Mouse (Mus musculus) MEL (cell line): ENCODE data around the gene Tas2r143.
A peak's percentile ranks its signal among the peaks of the same experiment; 100 is the strongest.

Experiments used
- CHD2 ChIP-seq: IDR thresholded peaks from 2 replicates; pipeline ENCODE4 v1.6.1; 2011; ENCODE audit warnings: low read length, improper control_type of control experiment
- CTCF ChIP-seq, 3 experiments: IDR thresholded peaks in 2 of 3; conservative IDR thresholded peaks in 1 of 3; 2 replicates each; pipeline ENCODE4 v1.5.1; 2011 to 2012; ENCODE audit warnings: low read length in 3 of 3, low read depth in 2 of 3, mild to moderate bottlenecking in 2 of 3, improper control_type of control experiment in 1 of 3, inconsistent platforms in 1 of 3, mixed read lengths in 1 of 3, moderate library complexity in 1 of 3; ENCODE audit not compliant: control insufficient read depth in 1 of 3, insufficient read depth in 1 of 3, poor library complexity in 1 of 3, severe bottlenecking in 1 of 3
- EP300 ChIP-seq, 2 experiments: IDR thresholded peaks; 2 replicates each; pipeline ENCODE4 v1.6.1; 2011; ENCODE audit warnings: improper control_type of control experiment in 2 of 2, low read length in 2 of 2, low read depth in 1 of 2, mild to moderate bottlenecking in 1 of 2
- GATA1 ChIP-seq: IDR thresholded peaks from 2 replicates; pipeline ENCODE4 v1.6.1; 2011; ENCODE audit warnings: low read depth, low read length, improper control_type of control experiment
- JUND ChIP-seq: IDR thresholded peaks from 2 replicates; pipeline ENCODE4 v1.6.1; 2011; ENCODE audit warnings: low read depth, mild to moderate bottlenecking, improper control_type of control experiment, low read length
- MAX ChIP-seq: IDR thresholded peaks from 2 replicates; pipeline ENCODE4 v1.6.1; 2011; ENCODE audit warnings: low read length, improper control_type of control experiment
- MXI1 ChIP-seq: IDR thresholded peaks from 2 replicates; pipeline ENCODE4 v1.6.1; 2011; ENCODE audit warnings: mild to moderate bottlenecking, low read depth, low read length, improper control_type of control experiment
- NRF1 ChIP-seq: IDR thresholded peaks from 2 replicates; pipeline ENCODE4 v1.6.1; 2014; ENCODE audit warnings: low read depth, mild to moderate bottlenecking, inconsistent platforms, low read length, improper control_type of control experiment, moderate library complexity; ENCODE audit not compliant: poor library complexity, insufficient read depth, severe bottlenecking
- POLR2A ChIP-seq, 2 experiments: IDR thresholded peaks; 2 replicates each; pipeline ENCODE4 v1.6.1; 2011 to 2012; ENCODE audit warnings: low read length in 2 of 2, mild to moderate bottlenecking in 2 of 2, control low read depth in 1 of 2, improper control_type of control experiment in 1 of 2, low read depth in 1 of 2, moderate library complexity in 1 of 2; ENCODE audit not compliant: control insufficient read depth in 1 of 2, insufficient read depth in 1 of 2, poor library complexity in 1 of 2
- POLR2AphosphoS2 ChIP-seq: IDR thresholded peaks from 2 replicates; pipeline ENCODE4 v1.6.1; 2011; ENCODE audit warnings: low read length, improper control_type of control experiment
- SMC3 ChIP-seq: IDR thresholded peaks from 2 replicates; pipeline ENCODE4 v1.6.1; 2011; ENCODE audit warnings: low read depth, low read length, improper control_type of control experiment
- USF1 ChIP-seq: IDR thresholded peaks from 2 replicates; pipeline ENCODE4 v1.6.1; 2014; ENCODE audit warnings: low read depth, mild to moderate bottlenecking, inconsistent platforms, low read length, improper control_type of control experiment, moderate library complexity

DNA sequence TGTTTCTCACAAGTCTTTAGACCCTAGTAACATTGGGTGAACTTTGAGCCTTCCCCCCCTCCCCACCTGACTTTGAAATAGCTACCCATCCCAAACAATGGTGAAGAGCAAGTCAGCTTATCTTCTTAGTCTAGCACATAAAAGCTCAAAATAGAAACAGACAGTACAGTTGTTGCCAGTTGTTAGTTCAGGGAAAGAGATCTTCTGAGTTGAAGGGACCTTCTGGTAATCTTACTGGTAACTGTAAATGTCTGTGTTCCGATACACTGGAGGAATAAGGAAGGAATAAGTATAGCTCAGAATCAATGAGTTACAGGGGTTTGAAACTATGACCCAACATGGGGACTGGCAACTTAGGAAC, 47.6 kb upstream of the Tas2r143 start:
- TF ChIP-seq SMC3 (no peak), GATA1 (no peak; the same call in 1 of the 2 replicates), CTCF (IDR thresholded peaks at IDR 0.05 in 2 of 3, conservative IDR thresholded peaks at IDR 0.05 in 1 of 3; ENCODE audit: control insufficient read depth in 1 of 3, insufficient read depth in 1 of 3, low read depth in 2 of 3, low read length in 3 of 3, poor library complexity in 1 of 3, severe bottlenecking in 1 of 3) (no peak), USF1 (no peak), MXI1 (peak; percentile 12; the same call in 1 of the 2 replicates), CHD2 (no peak), EP300 (IDR thresholded peaks at IDR 0.05; ENCODE audit: low read depth in 1 of 2, low read length in 2 of 2) (peak; percentile 58 to 72), POLR2A (IDR thresholded peaks at IDR 0.05; ENCODE audit: control insufficient read depth in 1 of 2, insufficient read depth in 1 of 2, low read depth in 1 of 2, low read length in 2 of 2, poor library complexity in 1 of 2) (no peak), POLR2AphosphoS2 (no peak), MAX (no peak), JUND (no peak), NRF1 (no peak)
